Mouse (Mus musculus): Measurements from ENCODE around the gene Psma4. TPM values are rescaled to one million over a fixed set of nuclear protein-coding genes. Genes with fewer than 3 reads are reported as not detected.

Gene Psma4
- polyA plus RNA-seq, 1 experiment from 2014 or later: 181 TPM

DNA sequence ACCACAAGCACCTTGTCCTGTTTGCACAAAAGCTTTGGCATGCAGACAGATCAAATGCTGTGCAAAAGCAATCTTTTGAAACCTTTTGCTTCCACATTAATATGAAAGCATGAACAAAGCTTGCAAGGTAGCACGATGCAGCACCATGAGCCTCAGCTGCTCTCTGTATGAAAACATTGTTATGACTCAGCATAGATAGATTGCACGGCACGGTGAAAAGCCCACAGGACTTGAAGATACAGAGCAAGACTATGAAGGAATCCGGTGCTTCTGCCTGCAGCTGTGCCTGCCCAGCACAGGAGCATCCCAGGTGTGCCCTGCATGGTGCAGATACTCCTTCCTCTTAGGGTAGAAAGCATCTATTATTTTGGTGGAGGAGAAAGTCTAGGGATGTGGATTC, 53.0 kb downstream of the Psma4 start:
- Histone ChIP-seq H3K9ac (replicated peaks; ENCODE audit: low read depth) (no peak overlapping the region), H3K27me3 (replicated peaks; ENCODE audit: insufficient read depth, low read length) (no peaks in the 10 kb centered on the region), H3K36me3 (ENCODE audit: insufficient read depth, low read length) (no peaks in the 10 kb centered on the region), H3K4me1 (ENCODE audit: insufficient read depth, low read depth, low read length) (no peaks in the 10 kb centered on the region), H3K4me3 (ENCODE audit: low read depth, low read length) (no peak overlapping the region), H3K4me2 (replicated peaks; ENCODE audit: low read depth, low read length) (no peak overlapping the region), H3K27ac (ENCODE audit: low read length) (no peak overlapping the region), H3K9me3 (ENCODE audit: low read length) (no peaks in the 10 kb centered on the region)
- ATAC-seq (no peak), DNase-seq (ENCODE audit: low spot score) (no peak)
- 56% methylated on average over 4 of the region's 4 CpGs for WGBS
- TF ChIP-seq EP300 (IDR thresholded peaks at IDR 0.05) (no peak), CTCF (IDR thresholded peaks at IDR 0.05) (no peak)

Other genes with a start within 250 kb of the Psma4 start
- gene Wdr61, start 216.3 kb upstream of the Psma4 start, polyA plus RNA-seq (2015; fragmentation: Nextera tagmentation; extraction: Ambion mirVana): 116 and 126 TPM in 2 replicates
- gene Crabp1, start 186.0 kb upstream of the Psma4 start, polyA plus RNA-seq (2015; fragmentation: Nextera tagmentation; extraction: Ambion mirVana): 2.0 and 2.6 TPM in 2 replicates
- 13.6 and 16.6 TPM in 2 replicates for gene Ireb2, start 87.0 kb upstream of the Psma4 start, polyA plus RNA-seq (2015; fragmentation: Nextera tagmentation; extraction: Ambion mirVana)
- gene Hykk, start 33.5 kb upstream of the Psma4 start, polyA plus RNA-seq (2015; fragmentation: Nextera tagmentation; extraction: Ambion mirVana): 3.1 and 3.7 TPM in 2 replicates
- gene AY074887, start 208 bp downstream of the Psma4 start, polyA plus RNA-seq (2015; fragmentation: Nextera tagmentation; extraction: Ambion mirVana): 0.74 and 0.75 TPM in 2 replicates
- 0.05 TPM in 1 of 2 replicates, not detected in the other for gene Chrna5, start 30.1 kb downstream of the Psma4 start, polyA plus RNA-seq (2015; fragmentation: Nextera tagmentation; extraction: Ambion mirVana)
- gene Chrna3, start 75.8 kb downstream of the Psma4 start, polyA plus RNA-seq (2015; fragmentation: Nextera tagmentation; extraction: Ambion mirVana): 0.05 and 0.06 TPM in 2 replicates
- gene Chrnb4, start 98.0 kb downstream of the Psma4 start, polyA plus RNA-seq (2015; fragmentation: Nextera tagmentation; extraction: Ambion mirVana): 0.08 and 0.10 TPM in 2 replicates
- gene Ube2q2, start 198.1 kb downstream of the Psma4 start, polyA plus RNA-seq (2015; fragmentation: Nextera tagmentation; extraction: Ambion mirVana): 24.5 and 26.1 TPM in 2 replicates